Mouse (Mus musculus) thymus, postnatal 36 days (tissue): Measurements from ENCODE around the gene Lpo.
A peak's percentile ranks its signal among the peaks of the same experiment; 100 is the strongest.

Experiments
- DNase-seq, 2 experiments: peaks; one replicate each; pipeline ENCODE4 v3.0.0; 2022; ENCODE audit warnings: mixed read lengths in 2 of 2

Lpo gene

GRCm38 (mm10) chr11:87802621-87803020 lies 25.5 kb downstream of the Lpo start:
- no peak for DNase-seq

GRCm38 (mm10) chr11:87801711-87802275 lies 26.3 kb downstream of the Lpo start:
- no peak for DNase-seq

- DNase-seq, result no peak
Observed at GRCm38 (mm10) chr11:87793460-87793859, 34.6 kb downstream of the Lpo start, which contains the start of gene Mpo. TSS of gene Mpo (plus strand) at chr11:87793581.

GRCm38 (mm10) chr11:87790088-87790487 lies 38.0 kb downstream of the Lpo start:
- DNase-seq, result no peak

- DNase-seq, result no peak
Observed at GRCm38 (mm10) chr11:87780130-87780529, 48.0 kb downstream of the Lpo start.

- no peak for DNase-seq
Observed at GRCm38 (mm10) chr11:87779392-87779791, 48.7 kb downstream of the Lpo start.

- DNase-seq, result no peak
Observed at GRCm38 (mm10) chr11:87778915-87779314, 49.2 kb downstream of the Lpo start.

GRCm38 (mm10) chr11:87778100-87778765 lies 49.9 kb downstream of the Lpo start:
- peak; percentile 37 to 51 for DNase-seq

- no peak for DNase-seq
Observed at GRCm38 (mm10) chr11:87772354-87772753, 55.7 kb downstream of the Lpo start.

- DNase-seq, result peak; percentile 79 to 86
Observed at GRCm38 (mm10) chr11:87770989-87771388, 57.1 kb downstream of the Lpo start.

- DNase-seq, result no peak
Observed at GRCm38 (mm10) chr11:87768745-87769144, 59.3 kb downstream of the Lpo start.

- DNase-seq, result no peak
Observed at GRCm38 (mm10) chr11:87763988-87764876, 63.9 kb downstream of the Lpo start.

GRCm38 (mm10) chr11:87763511-87763987 lies 64.5 kb downstream of the Lpo start:
- no peak for DNase-seq

GRCm38 (mm10) chr11:87762702-87763385 lies 65.2 kb downstream of the Lpo start:
- no peak for DNase-seq

GRCm38 (mm10) chr11:87761806-87762701 lies 66.0 kb downstream of the Lpo start:
- DNase-seq, result no peak

GRCm38 (mm10) chr11:87761181-87761721 lies 66.8 kb downstream of the Lpo start:
- no peak for DNase-seq

GRCm38 (mm10) chr11:87760301-87761081 lies 67.6 kb downstream of the Lpo start, which contains the start of gene Tspoap1:
TSS of gene Tspoap1 (plus strand) at chr11:87760541.
- peak; percentile 29 to 66 for DNase-seq

GRCm38 (mm10) chr11:87759609-87760005 lies 68.5 kb downstream of the Lpo start:
- DNase-seq, result peak; percentile 82 to 90

GRCm38 (mm10) chr11:87758957-87759608 lies 69.0 kb downstream of the Lpo start:
- DNase-seq, result no peak
